Mouse (Mus musculus): ENCODE results near the gene Taf5l.

GRCm38 (mm10) chr8:123989128-123989527 lies 32.1 kb downstream of the Taf5l start:
- TF ChIP-seq CTCF (IDR thresholded peaks at IDR 0.05; ENCODE audit: control insufficient read depth, insufficient read depth, insufficient replicate concordance, low read depth, low read length) (no peak), POLR2A (IDR thresholded peaks at IDR 0.05; ENCODE audit: control insufficient read depth, low read depth, low read length) (no peak)

Data from testis, adult 2 months (tissue).